Mouse (Mus musculus): Measurements from ENCODE around the gene Nfib. TPM values are rescaled to one million over a fixed set of nuclear protein-coding genes. Genes with fewer than 3 reads are reported as not detected.

Nfib gene
- total RNA-seq, 2 experiments from 2014 or later: 208 to 209 TPM

- DNase-seq: no peak
These were observed 81.1 kb downstream of the Nfib start for GRCm38 (mm10) chr4:82624285-82625045.

- no peak for DNase-seq
These were observed 81.7 kb downstream of the Nfib start for GRCm38 (mm10) chr4:82623835-82624234.

GRCm38 (mm10) chr4:82623081-82623538 lies 82.4 kb downstream of the Nfib start:
- no peak for DNase-seq

- peak; percentile 83 for DNase-seq
These were observed 83.2 kb downstream of the Nfib start for GRCm38 (mm10) chr4:82622321-82622836.

GRCm38 (mm10) chr4:82619539-82619941 lies 86.0 kb downstream of the Nfib start:
- no peak for DNase-seq

- DNase-seq: no peak
These were observed 86.5 kb downstream of the Nfib start for GRCm38 (mm10) chr4:82619003-82619402.

GRCm38 (mm10) chr4:82617257-82617656 lies 88.3 kb downstream of the Nfib start:
- DNase-seq: no peak

- no peak for DNase-seq
These were observed 89.8 kb downstream of the Nfib start for GRCm38 (mm10) chr4:82615712-82616111.

- no peak for DNase-seq
These were observed 91.1 kb downstream of the Nfib start for GRCm38 (mm10) chr4:82614466-82614805.

- peak; percentile 37 for DNase-seq
These were observed 91.7 kb downstream of the Nfib start for GRCm38 (mm10) chr4:82613606-82614465.

- DNase-seq: no peak
These were observed 95.9 kb downstream of the Nfib start for GRCm38 (mm10) chr4:82609676-82610075.

GRCm38 (mm10) chr4:82608768-82609610 lies 96.6 kb downstream of the Nfib start:
- DNase-seq: no peak

GRCm38 (mm10) chr4:82607266-82607665 lies 98.3 kb downstream of the Nfib start:
- DNase-seq: no peak

- no peak for DNase-seq
These were observed 99.2 kb downstream of the Nfib start for GRCm38 (mm10) chr4:82606351-82606750.

GRCm38 (mm10) chr4:82605034-82605784 lies 100.3 kb downstream of the Nfib start:
- DNase-seq: no peak

GRCm38 (mm10) chr4:82604501-82604900 lies 101.0 kb downstream of the Nfib start:
- DNase-seq: no peak

- no peak for DNase-seq
These were observed 104.9 kb downstream of the Nfib start for GRCm38 (mm10) chr4:82600636-82601035.

GRCm38 (mm10) chr4:82598436-82598835 lies 107.1 kb downstream of the Nfib start:
- DNase-seq: no peak

GRCm38 (mm10) chr4:82593681-82594666 lies 111.6 kb downstream of the Nfib start:
- DNase-seq: no peak

Data from heart, postnatal 4 days (tissue).